Comparison of ENCODE assay signal across 28 mouse cellular contexts in genomic region chr8:10419726-10420125, GRCm38 (mm10).
"Had no signal": no experiment of that assay in that cellular context is flagged by ENCODE, and none has a peak within 500 bp of the region (broad histone marks: within the 10 kb centered on the region; RNA-seq: fewer than 3 reads in every experiment).

No protein-coding gene starts in this region.

- H3K4me3 ChIP-seq: gastrocnemius, adult 2 months; heart, embryonic 13.5 days; heart, embryonic 15.5 days; hindbrain, embryonic 10.5 days; hindbrain, embryonic 12.5 days; intestine, embryonic 15.5 days; layer of hippocampus, adult 2 months; left cerebral cortex, adult 2 months; limb, embryonic 10.5 days; limb, embryonic 12.5 days; liver, embryonic 13.5 days; liver, embryonic 15.5 days had no signal

- H3K4me2 ChIP-seq: heart, embryonic 11.5 days; heart, embryonic 13.5 days; heart, embryonic 15.5 days; hindbrain, embryonic 12.5 days; hindbrain, embryonic 14.5 days; intestine, embryonic 15.5 days; limb, embryonic 12.5 days; liver, embryonic 11.5 days; liver, embryonic 13.5 days; liver, embryonic 15.5 days had no signal

- H3K36me3 ChIP-seq: heart, embryonic 13.5 days; heart, embryonic 15.5 days; hindbrain, embryonic 10.5 days; hindbrain, embryonic 12.5 days; intestine, embryonic 15.5 days; limb, embryonic 10.5 days; limb, embryonic 12.5 days; liver, embryonic 13.5 days; liver, embryonic 15.5 days had no signal

- DNase-seq: gastrocnemius, adult 2 months; gastrocnemius, postnatal 10 days; gastrocnemius, postnatal 25 days; heart, postnatal 14 days; heart, postnatal 4 days; kidney, adult 18-20 months; kidney, adult 8-10 months; kidney, postnatal 10 days; kidney, postnatal 25 days; kidney, postnatal 4 days; liver; liver, embryonic 13.5 days had no signal

- H3K9me3 ChIP-seq: heart, embryonic 13.5 days; heart, embryonic 15.5 days; hindbrain, embryonic 10.5 days; hindbrain, embryonic 12.5 days; intestine, embryonic 15.5 days; limb, embryonic 10.5 days; limb, embryonic 12.5 days; liver, embryonic 13.5 days; liver, embryonic 15.5 days had no signal

- ATAC-seq: hindbrain, embryonic 16.5 days; inflammation-experienced regulatory T-cells, adult 6 months; intestine, embryonic 15.5 days; intestine, postnatal 0 days had no signal

- H3K4me1 ChIP-seq: heart, embryonic 15.5 days; intestine, embryonic 15.5 days; liver, embryonic 13.5 days; liver, embryonic 15.5 days had no signal

- H3K9ac ChIP-seq: heart, embryonic 13.5 days; heart, embryonic 15.5 days; hindbrain, embryonic 12.5 days; hindbrain, embryonic 14.5 days; intestine, embryonic 15.5 days; limb, embryonic 12.5 days; liver, embryonic 13.5 days; liver, embryonic 15.5 days had no signal

- H3K27ac ChIP-seq: gastrocnemius, adult 2 months; heart, embryonic 13.5 days; heart, embryonic 15.5 days; hindbrain, embryonic 10.5 days; hindbrain, embryonic 14.5 days; intestine, embryonic 15.5 days; layer of hippocampus, adult 2 months; left cerebral cortex, adult 2 months; limb, embryonic 10.5 days; limb, embryonic 12.5 days; liver, embryonic 13.5 days; liver, embryonic 15.5 days had no signal

- H3K27me3 ChIP-seq: heart, embryonic 13.5 days; heart, embryonic 15.5 days; hindbrain, embryonic 12.5 days; intestine, embryonic 15.5 days; limb, embryonic 12.5 days; liver, embryonic 13.5 days; liver, embryonic 15.5 days had no signal
